Mouse (Mus musculus) mature B cell (primary cell): Measurements from ENCODE around the gene Ptpro.

Experiments
- in situ Hi-C: fragments of 300-500 bp; cut with MboI; formaldehyde crosslinking; loops from 2 replicates; pipeline ENCODE4 v1.14.3; 2019

Gene Ptpro

GRCm38 (mm10) chr6:137252194-137252886 lies at the start of gene Ptpro:
Gene Ptpro (plus strand): TSS chr6:137252319.
- in situ Hi-C loops: no loop called here

- in situ Hi-C loops: no loop called here
Measured at GRCm38 (mm10) chr6:137202661-137203060, 49.5 kb upstream of the Ptpro start.

DNA sequence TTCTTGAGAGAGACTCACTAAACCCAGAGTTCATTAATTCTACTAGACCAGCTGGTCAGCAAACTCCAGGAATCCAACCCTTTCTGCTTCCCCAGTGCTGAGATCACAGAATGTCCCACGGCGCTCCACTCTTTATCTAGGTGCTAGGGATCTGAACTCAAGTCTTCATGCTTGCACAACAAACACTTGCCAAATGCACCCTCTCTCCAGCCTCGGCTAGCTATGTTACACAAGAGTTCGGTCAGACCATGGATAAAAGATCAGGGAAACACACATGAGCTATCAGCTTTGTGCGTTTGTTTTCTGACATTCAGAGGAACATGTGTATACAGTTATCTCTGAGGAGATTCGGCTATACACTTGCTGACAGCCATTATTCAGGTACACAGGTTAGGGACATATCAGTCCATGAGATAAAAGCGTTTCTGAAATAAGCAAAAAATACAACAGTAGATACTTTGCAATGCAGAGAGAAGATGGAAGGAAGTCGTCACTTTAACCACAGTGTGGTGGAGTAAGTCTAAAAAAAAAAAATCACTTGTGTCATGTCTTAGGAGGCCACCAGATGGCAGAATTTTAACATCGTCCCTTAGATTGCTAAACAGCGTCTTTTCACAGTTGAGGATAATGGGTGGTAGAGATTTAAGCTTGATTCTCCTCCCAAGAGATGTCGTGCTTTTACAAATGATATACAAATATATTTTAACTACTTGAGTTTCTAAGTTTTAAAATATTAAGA lies 46.3 kb upstream of the Ptpro start:
- in situ Hi-C loops: no loop called here

DNA sequence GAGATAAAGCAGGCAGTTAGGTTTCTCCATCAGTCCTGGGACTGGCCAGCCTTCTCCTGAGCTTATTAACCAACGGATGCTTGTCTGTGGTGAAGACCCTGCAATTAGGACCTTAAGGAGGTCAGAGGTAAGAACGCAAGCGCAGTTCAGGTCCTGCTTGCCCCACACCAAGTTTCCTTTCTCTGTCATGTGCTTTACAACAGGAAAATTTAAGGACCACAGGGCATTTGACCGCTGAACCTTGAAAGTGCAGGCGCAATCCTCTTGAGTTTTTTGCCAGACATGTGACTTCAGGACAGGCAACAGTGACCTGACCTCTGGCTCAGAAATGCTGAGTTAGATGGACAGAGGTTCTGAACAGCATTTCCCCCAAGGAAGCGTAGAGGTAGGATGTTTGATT lies 45.0 kb upstream of the Ptpro start:
- in situ Hi-C loops: no loop called here

GRCm38 (mm10) chr6:137209992-137210391 lies 42.1 kb upstream of the Ptpro start:
- in situ Hi-C loops: no loop called here

DNA sequence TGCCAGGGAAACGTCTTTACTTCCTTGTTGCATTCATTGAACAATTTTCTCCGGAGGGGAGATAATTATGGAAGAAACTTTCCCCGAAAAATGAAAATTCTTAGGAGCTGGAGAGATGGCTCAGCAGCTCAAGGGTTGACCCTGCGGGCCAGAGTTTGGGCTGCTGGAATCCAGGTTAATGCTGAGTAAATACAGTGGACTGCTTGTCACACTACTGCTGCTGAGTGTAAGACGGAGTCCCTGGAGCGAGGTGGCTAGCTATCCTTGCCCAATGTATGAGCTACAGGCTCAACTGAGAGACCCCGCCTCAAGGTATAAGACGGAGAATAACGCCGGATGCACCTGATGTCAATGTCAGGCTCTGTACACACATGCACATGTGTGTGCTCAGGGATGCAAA lies 41.1 kb upstream of the Ptpro start:
- in situ Hi-C loops: no loop called here

DNA sequence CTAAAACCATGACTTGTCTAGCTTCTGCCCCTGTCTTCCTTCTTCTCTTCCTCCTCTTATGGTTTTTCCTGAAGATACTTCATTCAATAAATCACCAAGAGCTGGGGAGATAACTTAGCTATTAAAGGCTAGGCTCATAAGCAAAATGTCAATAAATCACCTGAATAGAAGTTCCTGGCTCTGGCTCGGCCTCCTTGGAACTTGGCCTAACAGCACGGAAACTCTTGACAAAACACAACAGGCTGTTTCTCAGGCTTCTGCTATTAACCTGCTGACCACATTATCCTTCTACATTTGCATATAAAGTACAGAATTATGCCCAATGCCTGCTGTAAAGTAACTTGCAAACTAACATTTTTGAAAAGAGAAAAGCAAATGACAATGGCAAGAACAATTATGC lies 40.7 kb upstream of the Ptpro start:
- in situ Hi-C loops: no loop called here

DNA sequence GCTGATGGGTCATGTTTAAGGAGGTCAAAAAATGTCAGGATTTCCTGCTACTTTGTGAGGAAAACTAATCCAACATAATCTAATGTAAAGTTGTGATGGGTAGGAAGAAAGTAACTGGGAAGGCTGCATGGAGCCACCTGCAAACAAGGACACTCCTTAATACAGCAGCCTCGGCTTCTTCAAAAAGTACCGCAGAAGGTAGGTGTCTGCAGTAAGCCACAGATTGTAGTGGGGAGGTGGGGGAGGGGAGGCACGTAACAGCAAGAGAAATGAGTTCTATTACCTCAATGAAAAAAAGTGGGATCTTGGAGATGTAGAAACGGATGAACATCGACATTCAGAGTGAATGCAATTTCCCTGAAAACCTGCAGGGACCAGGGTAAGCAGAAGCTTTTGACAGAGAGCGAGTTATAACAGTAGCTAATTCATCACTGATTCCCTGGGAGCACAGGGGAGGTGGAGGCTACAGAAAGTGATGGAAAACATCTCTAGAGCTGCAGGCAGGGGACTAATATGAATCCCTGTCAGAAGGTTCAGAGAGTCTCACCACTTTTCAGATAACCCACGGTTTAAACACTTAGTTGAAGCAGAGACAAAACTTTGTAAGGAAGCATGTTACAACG lies 34.2 kb upstream of the Ptpro start:
- in situ Hi-C loops: no loop called here

GRCm38 (mm10) chr6:137252887-137253242 lies 746 bp downstream of the Ptpro start:
- in situ Hi-C loops: no loop called here

DNA sequence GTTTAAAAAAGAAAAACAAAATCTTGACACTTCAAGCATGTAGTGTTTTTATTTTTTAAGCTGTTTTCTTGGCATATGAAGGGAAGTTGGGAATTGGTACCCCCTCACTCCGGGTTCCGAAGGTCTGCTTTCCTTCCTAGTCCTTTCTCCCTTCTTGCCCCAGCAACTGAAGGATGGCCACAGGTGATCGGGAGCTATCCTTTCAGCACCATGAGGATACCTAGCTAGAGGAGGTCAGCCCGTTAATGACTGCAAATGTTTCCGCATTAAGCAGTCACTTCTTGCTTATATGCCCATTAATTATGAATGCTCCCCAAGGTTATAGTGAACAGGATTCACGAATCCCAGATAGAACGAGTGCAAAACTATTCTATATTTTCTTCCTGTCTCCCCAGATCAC lies 1.3 kb downstream of the Ptpro start:
- in situ Hi-C loops: no loop called here

- in situ Hi-C loops: no loop called here
Measured at GRCm38 (mm10) chr6:137261033-137261432, 8.9 kb downstream of the Ptpro start.

GRCm38 (mm10) chr6:137262087-137262486 lies 10.0 kb downstream of the Ptpro start:
- in situ Hi-C loops: no loop called here

DNA sequence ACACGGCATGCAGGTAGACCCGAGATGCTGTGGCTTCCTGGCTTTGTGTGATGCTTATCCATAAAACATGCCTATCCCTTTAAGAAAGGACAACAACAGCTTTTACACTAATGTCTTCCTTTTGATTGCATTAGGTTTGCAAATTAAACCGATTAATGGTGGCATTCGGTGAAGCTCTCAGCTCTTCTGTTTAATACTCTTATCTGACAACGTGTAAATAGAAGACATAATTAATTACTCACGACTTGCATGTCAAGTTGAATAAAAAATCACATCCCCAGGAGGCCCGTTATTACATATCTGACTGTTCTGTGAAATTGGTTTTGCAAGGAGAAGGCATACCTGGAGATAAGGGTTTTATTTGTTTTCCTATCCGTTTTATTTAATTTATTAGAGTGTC lies 15.9 kb downstream of the Ptpro start:
- in situ Hi-C loops: no loop called here

GRCm38 (mm10) chr6:137268592-137268991 lies 16.5 kb downstream of the Ptpro start:
- in situ Hi-C loops: no loop called here

- in situ Hi-C loops: no loop called here
Measured at GRCm38 (mm10) chr6:137272513-137272912, 20.4 kb downstream of the Ptpro start.

GRCm38 (mm10) chr6:137277587-137277994 lies 25.5 kb downstream of the Ptpro start:
- in situ Hi-C loops: no loop called here

GRCm38 (mm10) chr6:137279576-137279975 lies 27.5 kb downstream of the Ptpro start:
- in situ Hi-C loops: no loop called here

- in situ Hi-C loops: no loop called here
Measured at GRCm38 (mm10) chr6:137281541-137282049, 29.5 kb downstream of the Ptpro start.

- in situ Hi-C loops: no loop called here
Measured at GRCm38 (mm10) chr6:137282050-137282449, 29.9 kb downstream of the Ptpro start.

GRCm38 (mm10) chr6:137286376-137286775 lies 34.3 kb downstream of the Ptpro start:
- in situ Hi-C loops: no loop called here

GRCm38 (mm10) chr6:137287788-137288187 lies 35.7 kb downstream of the Ptpro start:
- in situ Hi-C loops: no loop called here

DNA sequence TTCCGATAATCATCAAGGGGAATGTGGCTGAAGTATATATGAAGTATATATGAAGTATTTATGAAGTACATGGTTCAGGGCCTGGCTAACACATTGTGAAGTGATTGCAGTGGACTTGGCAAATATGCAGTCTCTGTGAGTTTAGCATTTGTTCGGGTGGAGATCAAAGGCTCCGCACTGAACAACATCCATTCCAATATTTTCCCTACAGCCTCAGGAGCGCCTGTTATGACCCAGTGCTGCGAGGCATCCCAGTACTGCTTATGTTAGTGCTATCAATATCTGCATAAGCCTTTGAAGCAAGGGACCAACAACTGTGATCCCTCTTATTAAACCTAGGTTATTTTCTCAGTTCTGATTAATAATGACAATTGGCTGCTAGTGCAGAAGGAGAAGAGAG lies 36.1 kb downstream of the Ptpro start:
- in situ Hi-C loops: no loop called here

DNA sequence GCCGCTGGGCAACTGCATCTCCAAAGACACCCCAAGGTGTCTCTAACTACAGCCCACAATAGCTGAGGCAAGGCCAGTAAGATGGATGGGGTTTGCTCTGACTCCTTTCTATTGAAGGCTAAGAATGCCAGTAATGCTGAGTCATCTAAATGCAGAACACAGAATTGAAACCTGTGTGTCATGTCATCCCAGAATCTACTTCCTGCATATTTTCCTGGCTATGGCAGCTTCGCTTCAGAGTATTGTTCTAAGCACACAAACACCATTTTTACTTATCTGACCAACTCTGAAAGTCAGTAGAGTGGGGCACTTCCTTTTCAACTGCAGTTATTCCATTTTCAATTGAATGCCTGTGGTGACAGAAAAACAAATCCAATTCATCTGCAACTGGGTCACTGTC lies 40.3 kb downstream of the Ptpro start:
- in situ Hi-C loops: no loop called here
